Mouse (Mus musculus) midbrain, postnatal 0 days (tissue): ENCODE measurements around the gene Usp8. TPM values are rescaled to one million over a fixed set of nuclear protein-coding genes. Genes with fewer than 3 reads are reported as not detected.

Experiments used
- ATAC-seq: fragments of 200-750 bp; cut with Nextera tagmentation; 2 replicates; pipeline ENCODE4 v1.8.0; 2017; ENCODE audit warnings: moderate number of reproducible peaks, mild to moderate bottlenecking, moderate TSS enrichment, moderate library complexity; ENCODE audit not compliant: low FRiP score
- DNase-seq: peaks from one replicate; pipeline ENCODE4 v3.0.0-alpha.2; 2015; ENCODE audit warnings: low spot score
- H3K27ac ChIP-seq: fragments of 300-500 bp; sonication (generic); 2 replicates; pipeline ENCODE4 v1.5.1; 2014; ENCODE audit warnings: low read depth, mild to moderate bottlenecking, low read length, mixed read lengths
- H3K27me3 ChIP-seq: fragments of 300-500 bp; sonication (generic); 2 replicates; pipeline ENCODE4 v1.6.1; 2014; ENCODE audit warnings: low read length, control low read depth, mixed read lengths; ENCODE audit not compliant: insufficient read depth
- H3K36me3 ChIP-seq: fragments of 300-500 bp; sonication (generic); 2 replicates; pipeline ENCODE4 v1.6.1; 2014; ENCODE audit warnings: low read length, control low read depth, mixed read lengths; ENCODE audit not compliant: insufficient read depth
- H3K4me1 ChIP-seq: fragments of 300-500 bp; sonication (generic); 2 replicates; pipeline ENCODE4 v1.6.1; 2014; ENCODE audit warnings: mild to moderate bottlenecking, control low read depth, antibody characterized with exemption, low read length, mixed read lengths; ENCODE audit not compliant: insufficient read depth
- H3K4me2 ChIP-seq: fragments of 300-500 bp; sonication (generic); 2 replicates; pipeline ENCODE4 v1.6.1; 2014; ENCODE audit warnings: low read depth, mild to moderate bottlenecking, low read length, mixed read lengths; ENCODE audit not compliant: poor library complexity, severe bottlenecking
- H3K4me3 ChIP-seq: fragments of 300-500 bp; sonication (generic); 2 replicates; pipeline ENCODE4 v1.5.1; 2014; ENCODE audit warnings: low read depth, mild to moderate bottlenecking, low read length, moderate library complexity
- H3K9ac ChIP-seq: fragments of 300-500 bp; sonication (generic); replicated peaks from 2 replicates; pipeline ENCODE4 v1.6.1; 2014; ENCODE audit warnings: mild to moderate bottlenecking, low read length, moderate library complexity, mixed read lengths; ENCODE audit not compliant: poor library complexity, severe bottlenecking
- H3K9me3 ChIP-seq: fragments of 300-500 bp; sonication (generic); 2 replicates; pipeline ENCODE4 v1.6.1; 2016; ENCODE audit warnings: low read length, control low read depth
- CTCF ChIP-seq: IDR thresholded peaks from 2 replicates; pipeline ENCODE4 v1.5.1; 2016; ENCODE audit warnings: antibody characterized with exemption, mild to moderate bottlenecking
- WGBS: fragments of 180-500 bp; shearing (Covaris S2); extraction: QIAGEN DNeasy Blood & Tissue Kit; methylation state at CpG from one replicate; pipeline ENCODE4 v1.1.7; 2014; 5-methylcytosine and 5-hydroxymethylcytosine counted together
- polyA plus RNA-seq: library from polyadenylated mRNA; unstranded; fragments of >200 nt; fragmentation: Nextera tagmentation; extraction: Ambion mirVana; gene quantifications from 2 replicates; pipeline ENCODE4 v1.2.1, GENCODE M21; 2015
- total RNA-seq: library from RNA; depleted of rRNA; stranded (reverse); fragments of >200 nt; gene quantifications from 2 replicates; pipeline ENCODE4 v1.2.3, GENCODE M21; 2014

The Usp8 gene
- total and polyA plus RNA-seq, 2 experiments from 2014 or later, result 17.8 to 18.6 TPM

DNA sequence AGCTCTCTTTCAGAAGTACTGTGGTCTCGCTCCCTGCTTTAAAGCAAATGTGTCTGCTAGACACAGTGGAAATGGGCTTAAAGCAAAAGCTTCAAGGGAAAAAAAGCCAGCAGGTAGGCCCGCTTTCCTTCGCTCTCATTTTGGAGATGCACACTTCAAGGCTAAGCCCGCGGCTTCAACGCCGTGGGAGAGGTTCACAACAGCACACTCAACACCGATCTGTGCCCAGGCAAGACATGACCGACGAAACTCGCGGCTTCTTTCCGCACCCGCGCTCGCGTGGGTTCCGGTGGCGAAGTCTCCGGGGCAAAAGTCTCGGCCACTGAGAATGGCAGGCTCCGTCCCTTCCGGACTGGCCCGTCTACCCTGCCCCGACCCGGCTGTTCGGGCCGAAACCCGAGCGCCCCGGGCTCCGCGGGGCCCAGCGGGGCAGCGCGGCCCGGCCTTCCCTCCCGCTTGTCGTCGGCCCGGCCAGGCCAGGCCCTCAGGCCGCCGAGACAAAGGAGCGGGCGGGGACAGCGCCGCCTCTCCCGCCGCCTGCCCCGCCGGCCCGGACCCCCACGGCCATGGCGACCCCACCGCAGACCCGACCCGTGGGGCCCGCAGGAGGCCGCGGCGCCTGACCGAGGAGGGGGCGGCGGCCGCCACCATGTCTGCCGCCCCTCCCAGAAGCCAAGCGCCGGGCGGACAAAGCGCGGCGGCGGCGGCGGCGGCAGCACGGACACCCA, 32.5 kb upstream of the Usp8 start:
- peak; percentile 60 for ATAC-seq
- peak overlapping the region; percentile 94 for H3K4me3 ChIP-seq
- H3K4me1 ChIP-seq, result peaks cover 10% of the 10 kb centered on the region; the same call in 1 of the 2 replicates
- H3K36me3 ChIP-seq, result no peaks in the 10 kb centered on the region
- H3K9ac ChIP-seq, result peak overlapping the region; percentile 98
- H3K9me3 ChIP-seq, result no peaks in the 10 kb centered on the region
- no peak for TF ChIP-seq CTCF
- H3K4me2 ChIP-seq, result peak overlapping the region; percentile 72
- peak; percentile 36 for DNase-seq
- peak overlapping the region; percentile 100 for H3K27ac ChIP-seq
- WGBS, result under 1% methylated on average over 71 of the region's 77 CpGs
- H3K27me3 ChIP-seq, result no peaks in the 10 kb centered on the region

DNA sequence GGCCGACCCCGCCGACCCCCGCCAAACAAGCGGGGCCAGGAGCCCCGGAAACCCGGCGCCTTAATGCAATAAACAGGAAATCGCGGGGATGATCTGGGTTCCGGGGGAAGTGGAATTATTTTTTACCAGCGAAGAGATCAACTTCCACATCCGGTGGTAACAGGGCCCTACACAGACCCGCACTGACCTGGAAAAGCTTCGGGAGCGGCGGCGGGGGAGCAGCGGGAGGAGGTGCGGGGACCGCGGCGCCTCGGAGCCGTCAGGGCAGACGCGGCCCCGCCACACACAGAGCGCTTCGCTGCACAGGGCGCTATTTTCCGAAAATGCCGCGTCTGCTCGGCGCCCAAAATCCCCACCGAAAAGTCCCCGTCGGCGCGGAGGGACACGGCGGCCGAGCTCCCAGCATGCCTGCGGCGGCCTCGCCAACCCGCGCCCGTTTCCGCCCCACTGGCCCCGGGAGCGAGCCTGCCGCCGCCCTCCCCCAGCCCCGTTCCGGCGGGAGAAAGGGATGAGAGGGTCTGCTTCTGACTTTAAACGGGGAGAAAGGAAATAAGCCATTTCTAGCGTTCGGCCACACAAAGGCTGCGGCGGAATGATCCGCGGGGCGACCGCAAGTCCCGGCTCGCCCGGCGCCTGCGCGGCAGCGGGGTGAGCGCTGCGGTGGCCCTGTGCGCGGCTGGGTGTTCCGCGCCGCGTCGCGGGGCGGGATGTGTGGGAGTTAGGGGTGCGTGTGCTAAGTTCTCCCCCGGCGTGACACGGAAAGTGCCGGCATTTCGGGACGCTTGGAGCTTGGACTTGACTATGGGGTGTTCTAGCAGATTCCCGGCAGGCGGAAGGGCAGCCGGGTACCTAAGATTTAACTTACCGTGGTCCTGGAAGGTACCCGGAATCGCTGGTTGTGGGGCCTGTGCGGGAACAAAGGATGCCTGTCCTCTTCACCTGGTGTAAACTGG, 31.7 kb upstream of the Usp8 start:
- peak overlapping the region; percentile 94 for H3K4me3 ChIP-seq
- peak; percentile 91 for ATAC-seq
- DNase-seq, result peak; percentile 94
- under 1% methylated on average over 99 of the region's 99 CpGs for WGBS
- peak overlapping the region; percentile 98 for H3K9ac ChIP-seq
- no peaks in the 10 kb centered on the region for H3K27me3 ChIP-seq
- peak overlapping the region; percentile 100 for H3K27ac ChIP-seq
- no peaks in the 10 kb centered on the region for H3K9me3 ChIP-seq
- TF ChIP-seq CTCF, result no peak
- peaks cover 10% of the 10 kb centered on the region; the same call in 1 of the 2 replicates for H3K4me1 ChIP-seq
- H3K36me3 ChIP-seq, result no peaks in the 10 kb centered on the region
- H3K4me2 ChIP-seq, result peak overlapping the region; percentile 72

DNA sequence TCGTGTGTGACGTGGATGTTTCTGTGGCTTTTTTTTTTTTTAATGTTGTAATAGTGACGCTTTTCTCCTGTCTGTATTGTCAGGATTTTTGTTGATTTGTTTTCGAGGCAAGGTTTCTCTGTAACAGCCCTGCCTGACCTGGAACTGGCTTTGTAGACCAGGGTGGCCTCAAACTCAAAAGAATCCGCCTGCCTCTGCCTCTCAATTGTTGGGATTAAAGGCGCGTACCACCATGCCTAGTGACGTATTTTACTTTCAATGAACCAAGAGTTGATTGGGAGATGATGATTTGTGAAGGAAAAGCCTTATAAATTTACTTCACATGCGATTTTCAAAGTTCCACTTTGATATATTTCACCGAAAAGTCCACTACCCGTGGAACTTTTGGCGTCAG, 31.0 kb upstream of the Usp8 start, which contains the start of gene Gabpb1:
TSS of gene Gabpb1 (minus strand) at position 216 of the 394 bp plus-strand sequence.
- peak within 1 kb of the TSS; percentile 100 for H3K27ac ChIP-seq
- H3K27me3 ChIP-seq, result no peaks in the 10 kb centered on the region
- DNase-seq, result no peak
- peak within 1 kb of the TSS; percentile 72 for H3K4me2 ChIP-seq
- WGBS, result 26% methylated on average over 12 of the region's 12 CpGs
- peak within 1 kb of the TSS; percentile 94 for H3K4me3 ChIP-seq
- no peaks in the 10 kb centered on the region for H3K36me3 ChIP-seq
- no peak for ATAC-seq
- peaks cover 10% of the 10 kb centered on the region; the same call in 1 of the 2 replicates for H3K4me1 ChIP-seq
- H3K9ac ChIP-seq, result peak within 1 kb of the TSS; percentile 98
- no peak for TF ChIP-seq CTCF
- H3K9me3 ChIP-seq, result no peaks in the 10 kb centered on the region

DNA sequence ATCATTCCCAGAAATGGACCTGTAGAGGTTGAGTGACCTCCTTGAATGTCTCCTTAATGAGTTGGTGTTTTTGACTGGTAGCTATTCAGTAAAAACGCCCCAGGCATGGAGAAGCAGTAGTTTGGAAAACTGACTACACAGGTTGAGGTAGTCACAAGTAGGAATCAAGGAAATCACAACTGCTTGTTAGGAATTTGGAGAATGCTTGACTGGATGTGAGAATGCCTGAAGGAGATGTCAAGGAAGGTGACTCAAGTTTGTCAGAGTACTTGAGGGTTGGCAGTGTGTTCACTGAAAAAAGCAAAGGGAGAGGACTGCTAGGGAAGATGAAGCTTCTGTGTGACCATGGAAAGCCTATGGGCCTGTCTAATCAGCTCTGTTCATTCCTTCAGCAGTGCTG, 29.8 kb upstream of the Usp8 start:
- 98% methylated on average over 1 of the region's 1 CpGs for WGBS

DNA sequence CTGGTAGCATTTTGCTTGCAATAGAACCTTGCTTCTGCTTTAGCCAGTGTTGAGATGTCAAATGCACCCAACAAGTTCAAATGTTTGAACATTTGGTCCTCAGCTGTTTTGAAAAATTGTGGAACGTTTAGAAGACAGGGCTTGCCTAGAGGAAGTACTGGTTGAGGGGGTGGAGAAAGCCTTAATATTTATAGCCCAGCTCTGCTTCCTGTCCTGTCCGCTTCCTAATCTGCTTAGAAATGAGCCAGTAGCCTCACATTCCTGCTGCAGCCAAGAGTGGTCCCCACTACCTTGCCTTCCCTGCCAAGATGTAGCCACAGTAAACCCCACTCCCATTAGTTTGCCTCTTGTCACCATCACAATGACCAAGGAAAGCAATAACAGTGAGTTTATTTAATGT, 24.8 kb upstream of the Usp8 start:
- 91% methylated on average over 2 of the region's 2 CpGs for WGBS
- DNase-seq, result no peak
- no peak overlapping the region for H3K4me3 ChIP-seq
- no peaks in the 10 kb centered on the region for H3K36me3 ChIP-seq
- no peak overlapping the region for H3K9ac ChIP-seq
- H3K27me3 ChIP-seq, result no peaks in the 10 kb centered on the region
- no peaks in the 10 kb centered on the region for H3K9me3 ChIP-seq
- no peak for TF ChIP-seq CTCF
- H3K27ac ChIP-seq, result no peak overlapping the region
- H3K4me2 ChIP-seq, result no peak overlapping the region
- no peaks in the 10 kb centered on the region for H3K4me1 ChIP-seq
- ATAC-seq, result no peak

More for the DNA sequence above, 29.8 kb upstream of the Usp8 start:
- no peak overlapping the region for H3K27ac ChIP-seq
- no peak for DNase-seq
- no peaks in the 10 kb centered on the region for H3K36me3 ChIP-seq
- no peak overlapping the region for H3K4me3 ChIP-seq
- H3K9me3 ChIP-seq, result no peaks in the 10 kb centered on the region
- no peak for ATAC-seq
- H3K27me3 ChIP-seq, result no peaks in the 10 kb centered on the region
- no peak for TF ChIP-seq CTCF
- no peak overlapping the region for H3K9ac ChIP-seq
- H3K4me1 ChIP-seq, result peaks cover 10% of the 10 kb centered on the region; the same call in 1 of the 2 replicates
- no peak overlapping the region for H3K4me2 ChIP-seq
